8 mouse cellular contexts compared by ENCODE assay signal in the genomic region with DNA sequence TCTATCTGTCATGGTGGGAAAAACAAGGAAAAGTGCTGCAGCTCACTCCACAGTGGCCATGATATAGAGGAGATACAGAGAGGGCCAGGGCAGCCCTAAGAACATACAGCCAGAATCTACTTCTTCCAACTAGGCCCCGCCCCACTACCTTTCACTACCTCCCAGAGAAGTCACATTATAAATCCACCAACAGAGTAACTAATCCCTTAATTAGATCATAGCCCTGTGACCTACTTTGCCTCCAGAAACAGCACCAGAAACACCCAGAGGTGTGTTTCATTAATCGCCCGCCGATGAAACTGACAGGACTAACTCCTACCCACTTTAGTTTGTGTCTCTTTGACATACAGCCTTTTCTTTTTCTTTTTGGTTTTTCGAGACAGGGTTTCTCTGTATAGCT. TPM values are rescaled to one million over a fixed set of nuclear protein-coding genes. Genes with fewer than 3 reads are reported as not detected.
DNase-seq lines count a peak whose midpoint lies in the region; ATAC-seq and TF ChIP-seq lines count a peak whose summit lies in the region.

No protein-coding gene starts in this region.

- TF ChIP-seq EP300 in heart, postnatal 0 days (IDR thresholded peaks at IDR 0.05; ENCODE audit: low read depth) = no peak

- intact Hi-C loops in heart, postnatal 10 days (cut with DNase I) = no loop called here

- no peaks in the 10 kb centered on the region for H3K9me3 ChIP-seq in heart, postnatal 0 days (replicated peaks; ENCODE audit: control insufficient read depth, low read length)
- no peaks in the 10 kb centered on the region for H3K9me3 ChIP-seq in intestine, embryonic 14.5 days (ENCODE audit: control insufficient read depth, low read length)

- no peak for ATAC-seq in heart, postnatal 0 days (ENCODE audit: insufficient read depth, low read depth)
- ATAC-seq in intestine, embryonic 14.5 days (replicated peaks; ENCODE audit: low FRiP score, low TSS enrichment, low read depth) = no peak

- DNase-seq in heart, postnatal 0 days (ENCODE audit: low spot score) = no peak
- DNase-seq in heart, postnatal 10 days = no peak
- DNase-seq in c-Kit-positive CD71-positive TER-119-positive erythroid progenitor cells, embryonic 14.5 days (ENCODE audit: low spot score) = peak; percentile 37
- DNase-seq in intestine, embryonic 14.5 days (ENCODE audit: low spot score) = no peak
- DNase-seq in thymus, postnatal 36 days = no peak
- DNase-seq in adrenal gland, postnatal 10 days = no peak
- no peak for DNase-seq in layer of hippocampus, adult 11-12 months (ENCODE audit: low spot score)

- H3K27me3 ChIP-seq in heart, postnatal 0 days (ENCODE audit: control insufficient read depth, insufficient read depth, low read length) = no peaks in the 10 kb centered on the region
- H3K27me3 ChIP-seq in intestine, embryonic 14.5 days (replicated peaks; ENCODE audit: control insufficient read depth, insufficient read depth, low read length) = no peaks in the 10 kb centered on the region
- H3K27me3 ChIP-seq in myocyte (ENCODE audit: control insufficient read depth, insufficient read depth, insufficient read length) = no peaks in the 10 kb centered on the region

- H3K4me1 ChIP-seq in heart, postnatal 0 days (ENCODE audit: control insufficient read depth, insufficient read depth) = peaks cover 18% of the 10 kb centered on the region
- H3K4me1 ChIP-seq in intestine, embryonic 14.5 days (replicated peaks; ENCODE audit: control insufficient read depth, insufficient read depth, low read length) = peaks cover 16% of the 10 kb centered on the region

- no peak for TF ChIP-seq POLR2A in myocyte (IDR thresholded peaks at IDR 0.05; ENCODE audit: insufficient read length, low read depth)

- H3K9ac ChIP-seq in heart, postnatal 0 days (replicated peaks; ENCODE audit: low read depth, low read length) = no peak overlapping the region
- H3K9ac ChIP-seq in intestine, embryonic 14.5 days (ENCODE audit: low read length) = peak overlapping the region; percentile 85; the same call in 1 of the 2 replicates

- no peak overlapping the region for H3K27ac ChIP-seq in heart, postnatal 0 days (ENCODE audit: low read depth)
- H3K27ac ChIP-seq in intestine, embryonic 14.5 days (ENCODE audit: low read depth) = no peak overlapping the region

- peak overlapping the region; percentile 73 for H3K4me2 ChIP-seq in heart, postnatal 0 days (ENCODE audit: low read depth, low read length)
- peak overlapping the region; percentile 84 for H3K4me2 ChIP-seq in intestine, embryonic 14.5 days (ENCODE audit: low read length)
- H3K4me2 ChIP-seq in myocyte (ENCODE audit: low read depth) = peak overlapping the region; percentile 88

- no peak overlapping the region for H3ac ChIP-seq in myocyte (ENCODE audit: control insufficient read depth, insufficient read length)

- H3K36me3 ChIP-seq in heart, postnatal 0 days (replicated peaks; ENCODE audit: control insufficient read depth, insufficient read depth, low read length) = no peaks in the 10 kb centered on the region
- H3K36me3 ChIP-seq in intestine, embryonic 14.5 days (ENCODE audit: control insufficient read depth, insufficient read depth, low read length) = peaks cover 11% of the 10 kb centered on the region; the same call in 1 of the 2 replicates
- H3K36me3 ChIP-seq in myocyte (ENCODE audit: control insufficient read depth, insufficient read depth) = peaks cover 4% of the 10 kb centered on the region

- no peak for TF ChIP-seq CTCF in heart, postnatal 0 days (IDR thresholded peaks at IDR 0.05; ENCODE audit: low read depth)

- H3K4me3 ChIP-seq in heart, postnatal 0 days (ENCODE audit: low read depth, low read length) = no peak overlapping the region
- no peak overlapping the region for H3K4me3 ChIP-seq in intestine, embryonic 14.5 days (ENCODE audit: low read depth, low read length)
- H3K4me3 ChIP-seq in myocyte = peak overlapping the region; percentile 70

- 89% methylated on average over 5 of the region's 5 CpGs for WGBS in heart, postnatal 0 days
- WGBS in intestine, embryonic 14.5 days = 87% methylated on average over 5 of the region's 5 CpGs

- peaks cover 54% of the 10 kb centered on the region for H3K79me2 ChIP-seq in myocyte (ENCODE audit: control insufficient read depth, insufficient read depth)

TF ChIP-seq in myocyte, 11 proteins besides CTCF, POLR2A, EP300 and RAD21:
- no peak for TF ChIP-seq E2F4 (IDR thresholded peaks at IDR 0.05; ENCODE audit: insufficient read depth)
- TF ChIP-seq USF1 (IDR thresholded peaks at IDR 0.05; ENCODE audit: low read depth) = no peak
- no peak for TF ChIP-seq TCF12 (IDR thresholded peaks at IDR 0.05; ENCODE audit: insufficient read depth, poor library complexity, severe bottlenecking)
- TF ChIP-seq CEBPB (IDR thresholded peaks at IDR 0.05; ENCODE audit: insufficient read depth, poor library complexity, severe bottlenecking) = no peak
- TF ChIP-seq SRF (IDR thresholded peaks at IDR 0.05; ENCODE audit: control insufficient read depth, insufficient read length, low read depth) = no peak
- no peak for TF ChIP-seq TCF3 (IDR thresholded peaks at IDR 0.05; ENCODE audit: insufficient read length, low read depth)
- TF ChIP-seq MAX (IDR thresholded peaks at IDR 0.05; ENCODE audit: low read depth) = no peak
- TF ChIP-seq POLR2AphosphoS2 (IDR thresholded peaks at IDR 0.05; ENCODE audit: insufficient read length, low read depth) = no peak
- TF ChIP-seq REST (IDR thresholded peaks at IDR 0.05; ENCODE audit: insufficient read depth, insufficient read length) = no peak
- TF ChIP-seq MYOD1 (IDR thresholded peaks at IDR 0.05; ENCODE audit: control insufficient read depth in 1 of 3, insufficient read length in 2 of 3, low read depth in 2 of 3) = no peak
- no peak for TF ChIP-seq MYOG (IDR thresholded peaks at IDR 0.05; ENCODE audit: control insufficient read depth in 1 of 3, insufficient read depth in 1 of 3, insufficient read length in 2 of 3, low read depth in 2 of 3)

RNA-seq across cellular contexts. Expression of a gene that starts 1.5 kb away (rescaled TPM):
- 6.4 and 10.1 TPM in 2 replicates for total RNA-seq in heart, postnatal 0 days (2014; rRNA removed; ENCODE audit: low replicate concordance)
- polyA plus RNA-seq in heart, postnatal 0 days (2015; fragmentation: Nextera tagmentation; extraction: Ambion mirVana) = 22.8 and 25.7 TPM in 2 replicates
- total RNA-seq in heart, postnatal 10 days (2021) = 10 to 100 TPM; 17.7 to 21.1 TPM
- 40.1 and 40.2 TPM in 2 replicates for polyA plus RNA-seq in intestine, embryonic 14.5 days (2014; fragmentation: Nextera tagmentation; extraction: Ambion mirVana)
- 24.3 TPM for polyA plus RNA-seq in myocyte (2012; fragmentation: generic; extraction: Trizol)
- total RNA-seq in adrenal gland, postnatal 10 days (2021) = 10 to 100 TPM; 21.8 to 24.8 TPM

RNA-seq across cellular contexts. Expression of a gene that starts 54.4 kb away (rescaled TPM):
- not detected in 2 replicates for total RNA-seq in heart, postnatal 0 days (2014; rRNA removed; ENCODE audit: low replicate concordance)
- 0.07 and 0.11 TPM in 2 replicates for polyA plus RNA-seq in heart, postnatal 0 days (2015; fragmentation: Nextera tagmentation; extraction: Ambion mirVana)
- total RNA-seq in heart, postnatal 10 days (2021) = not detected
- 1.1 and 1.5 TPM in 2 replicates for polyA plus RNA-seq in intestine, embryonic 14.5 days (2014; fragmentation: Nextera tagmentation; extraction: Ambion mirVana)
- polyA plus RNA-seq in myocyte (2012; fragmentation: generic; extraction: Trizol) = 0.01 TPM
- total RNA-seq in adrenal gland, postnatal 10 days (2021) = not detected
